In genomic region chr5:115523971-115524370, GRCm38 (mm10) we compare ENCODE assay signal across 9 mouse cellular contexts. TPM values are rescaled to one million over a fixed set of nuclear protein-coding genes. Genes with fewer than 3 reads are reported as not detected.
A peak's percentile ranks its signal among the peaks of the same experiment; 100 is the strongest.
DNase-seq lines count a peak whose midpoint lies in the region; ATAC-seq and TF ChIP-seq lines count a peak whose summit lies in the region.
"Had no signal": no experiment of that assay in that cellular context is flagged by ENCODE, and none has a peak within 500 bp of the region (broad histone marks: within the 10 kb centered on the region; RNA-seq: fewer than 3 reads in every experiment).

No protein-coding gene starts in this region.

- no peak overlapping the region for H3K27ac ChIP-seq in forebrain, postnatal 0 days (ENCODE audit: low read depth, low read length)
- H3K27ac ChIP-seq in forebrain, embryonic 15.5 days (replicated peaks), result no peak overlapping the region
- H3K27ac ChIP-seq in midbrain, postnatal 0 days (ENCODE audit: low read depth, low read length), result no peak overlapping the region

- 18% methylated on average over 15 of the region's 15 CpGs for WGBS in forebrain, postnatal 0 days
- WGBS in forebrain, embryonic 15.5 days, result 13% methylated on average over 15 of the region's 15 CpGs
- WGBS in midbrain, postnatal 0 days, result 15% methylated on average over 15 of the region's 15 CpGs

- intact Hi-C loops in left cerebral cortex, postnatal 25 days (cut with DNase I), result no loop called here

- ATAC-seq in forebrain, postnatal 0 days, result no peak; the same call in 1 of the 2 replicates
- no peak for ATAC-seq in forebrain, embryonic 15.5 days (replicated peaks)
- 0 out of 2 replicates have a peak, but pooled peaks have one; percentile 8 for ATAC-seq in granulocyte monocyte progenitor cell, adult 5-6 weeks (replicated peaks; ENCODE audit: poor library complexity, severe bottlenecking)
- no peak for ATAC-seq in midbrain, postnatal 0 days (ENCODE audit: low FRiP score)

- peak; percentile 42 for TF ChIP-seq CTCF in forebrain, postnatal 0 days (IDR thresholded peaks at IDR 0.05; ENCODE audit: low read depth)
- peak; percentile 34 for TF ChIP-seq CTCF in midbrain, postnatal 0 days (IDR thresholded peaks at IDR 0.05)

- no peak overlapping the region for H3K4me3 ChIP-seq in forebrain, postnatal 0 days (ENCODE audit: low read depth, low read length)
- no peak overlapping the region for H3K4me3 ChIP-seq in forebrain, embryonic 15.5 days
- H3K4me3 ChIP-seq in midbrain, postnatal 0 days (ENCODE audit: low read depth, low read length), result no peak overlapping the region
- H3K4me3 ChIP-seq: erythroblast, embryonic 14.5 days had no signal

- H3K9me3 ChIP-seq in forebrain, postnatal 0 days (ENCODE audit: low read length), result no peaks in the 10 kb centered on the region
- no peaks in the 10 kb centered on the region for H3K9me3 ChIP-seq in forebrain, embryonic 15.5 days
- H3K9me3 ChIP-seq in midbrain, postnatal 0 days (ENCODE audit: low read length), result no peaks in the 10 kb centered on the region

- no peaks in the 10 kb centered on the region for H3K4me1 ChIP-seq in forebrain, postnatal 0 days (ENCODE audit: insufficient read depth)
- peaks cover 14% of the 10 kb centered on the region for H3K4me1 ChIP-seq in forebrain, embryonic 15.5 days
- 0 out of 2 replicates have a peak, but pooled peaks cover 2% of the 10 kb centered on the region for H3K4me1 ChIP-seq in midbrain, postnatal 0 days (ENCODE audit: insufficient read depth, low read length)

- H3K4me2 ChIP-seq in forebrain, postnatal 0 days (ENCODE audit: low read depth), result no peak overlapping the region
- H3K4me2 ChIP-seq in forebrain, embryonic 15.5 days (replicated peaks), result no peak overlapping the region
- no peak overlapping the region for H3K4me2 ChIP-seq in midbrain, postnatal 0 days (ENCODE audit: low read depth, low read length, poor library complexity, severe bottlenecking)

- no peaks in the 10 kb centered on the region for H3K36me3 ChIP-seq in forebrain, postnatal 0 days (ENCODE audit: insufficient read depth)
- H3K36me3 ChIP-seq in forebrain, embryonic 15.5 days, result no peaks in the 10 kb centered on the region
- peaks cover 2% of the 10 kb centered on the region; the same call in 1 of the 2 replicates for H3K36me3 ChIP-seq in midbrain, postnatal 0 days (ENCODE audit: insufficient read depth, low read length)

- H3K27me3 ChIP-seq in forebrain, postnatal 0 days (ENCODE audit: insufficient read depth, low read length), result no peaks in the 10 kb centered on the region
- no peaks in the 10 kb centered on the region for H3K27me3 ChIP-seq in forebrain, embryonic 15.5 days
- H3K27me3 ChIP-seq in midbrain, postnatal 0 days (ENCODE audit: insufficient read depth, low read length), result no peaks in the 10 kb centered on the region

- H3K9ac ChIP-seq in forebrain, postnatal 0 days, result no peak overlapping the region
- H3K9ac ChIP-seq in forebrain, embryonic 15.5 days (replicated peaks), result no peak overlapping the region
- no peak overlapping the region for H3K9ac ChIP-seq in midbrain, postnatal 0 days (replicated peaks; ENCODE audit: low read length, poor library complexity, severe bottlenecking)

- DNase-seq in forebrain, postnatal 0 days, result no peak
- peak; percentile 79 for DNase-seq in kidney, postnatal 10 days
- no peak for DNase-seq in midbrain, postnatal 0 days (ENCODE audit: low spot score)
- DNase-seq in layer of hippocampus, adult 9-10 months (ENCODE audit: low spot score), result no peak
- no peak for DNase-seq in left cerebral cortex, postnatal 25 days (ENCODE audit: low spot score in 2 of 2)
- DNase-seq in layer of hippocampus, adult 18-20 months (ENCODE audit: low spot score in 2 of 2), result no peak

RNA-seq across cellular contexts. Expression of gene Pxn, which starts 17.5 kb away (rescaled TPM):
- total RNA-seq in forebrain, postnatal 0 days (2014; rRNA removed), result 23.5 and 29.8 TPM in 2 replicates
- 14.1 and 14.8 TPM in 2 replicates for polyA plus RNA-seq in forebrain, postnatal 0 days (2015; fragmentation: Nextera tagmentation; extraction: Ambion mirVana)
- polyA plus RNA-seq in forebrain, embryonic 15.5 days (2015; fragmentation: Nextera tagmentation; extraction: Ambion mirVana), result 19.1 and 19.7 TPM in 2 replicates
- 56.2 and 57.1 TPM in 2 replicates for total RNA-seq in granulocyte monocyte progenitor cell, adult 5-6 weeks (2014; fragmentation: Nextera tagmentation)
- total RNA-seq in granulocyte monocyte progenitor cell, adult 5-6 weeks (2017), result 110 and 111 TPM in 2 replicates
- 34.6 and 39.4 TPM in 2 replicates for total RNA-seq in midbrain, postnatal 0 days (2014; rRNA removed)
- polyA plus RNA-seq in midbrain, postnatal 0 days (2015; fragmentation: Nextera tagmentation; extraction: Ambion mirVana), result 15.3 and 15.9 TPM in 2 replicates
- 10 to 100 TPM; 19.9 to 21.0 TPM for total RNA-seq in left cerebral cortex, postnatal 25 days (2021)
- 10 to 100 TPM; 34.5 to 42.3 TPM for total RNA-seq in layer of hippocampus, adult 18-20 months (2021)

RNA-seq across cellular contexts. Expression of gene Rplp0, which starts 35.3 kb away (rescaled TPM):
- 1,794 and 2,056 TPM in 2 replicates for total RNA-seq in forebrain, postnatal 0 days (2014; rRNA removed)
- polyA plus RNA-seq in forebrain, postnatal 0 days (2015; fragmentation: Nextera tagmentation; extraction: Ambion mirVana), result 842 and 978 TPM in 2 replicates
- polyA plus RNA-seq in forebrain, embryonic 15.5 days (2015; fragmentation: Nextera tagmentation; extraction: Ambion mirVana), result 1,000 and 1,018 TPM in 2 replicates
- total RNA-seq in granulocyte monocyte progenitor cell, adult 5-6 weeks (2014; fragmentation: Nextera tagmentation), result 2,324 and 2,796 TPM in 2 replicates
- total RNA-seq in granulocyte monocyte progenitor cell, adult 5-6 weeks (2017), result 1,887 and 2,078 TPM in 2 replicates
- total RNA-seq in midbrain, postnatal 0 days (2014; rRNA removed), result 1,612 and 1,828 TPM in 2 replicates
- polyA plus RNA-seq in midbrain, postnatal 0 days (2015; fragmentation: Nextera tagmentation; extraction: Ambion mirVana), result 779 and 814 TPM in 2 replicates
- total RNA-seq in left cerebral cortex, postnatal 25 days (2021), result 100 to 1,000 TPM; 208 to 218 TPM
- 100 to 1,000 TPM; 210 to 218 TPM for total RNA-seq in layer of hippocampus, adult 18-20 months (2021)

RNA-seq across cellular contexts. Expression of gene Sirt4, which starts 39.4 kb away (rescaled TPM):
- total RNA-seq in forebrain, postnatal 0 days (2014; rRNA removed), result 34.5 and 36.3 TPM in 2 replicates
- polyA plus RNA-seq in forebrain, postnatal 0 days (2015; fragmentation: Nextera tagmentation; extraction: Ambion mirVana), result 18.3 and 18.8 TPM in 2 replicates
- polyA plus RNA-seq in forebrain, embryonic 15.5 days (2015; fragmentation: Nextera tagmentation; extraction: Ambion mirVana), result 34.0 and 34.2 TPM in 2 replicates
- 9.2 and 23.1 TPM in 2 replicates for total RNA-seq in granulocyte monocyte progenitor cell, adult 5-6 weeks (2014; fragmentation: Nextera tagmentation)
- total RNA-seq in granulocyte monocyte progenitor cell, adult 5-6 weeks (2017), result 2.9 and 7.1 TPM in 2 replicates
- total RNA-seq in midbrain, postnatal 0 days (2014; rRNA removed), result 19.5 and 25.6 TPM in 2 replicates
- polyA plus RNA-seq in midbrain, postnatal 0 days (2015; fragmentation: Nextera tagmentation; extraction: Ambion mirVana), result 22.4 and 27.0 TPM in 2 replicates
- total RNA-seq in left cerebral cortex, postnatal 25 days (2021), result 10 to 100 TPM; 31.1 to 34.0 TPM
- total RNA-seq in layer of hippocampus, adult 18-20 months (2021), result 10 to 100 TPM; 27.9 to 35.7 TPM

RNA-seq across cellular contexts. Expression of gene Gcn1l1, which starts 41.1 kb away (rescaled TPM):
- total RNA-seq in forebrain, postnatal 0 days (2014; rRNA removed), result 51.9 and 74.4 TPM in 2 replicates
- 19.4 and 22.4 TPM in 2 replicates for polyA plus RNA-seq in forebrain, postnatal 0 days (2015; fragmentation: Nextera tagmentation; extraction: Ambion mirVana)
- 43.8 and 46.1 TPM in 2 replicates for polyA plus RNA-seq in forebrain, embryonic 15.5 days (2015; fragmentation: Nextera tagmentation; extraction: Ambion mirVana)
- total RNA-seq in granulocyte monocyte progenitor cell, adult 5-6 weeks (2014; fragmentation: Nextera tagmentation), result 26.9 and 43.5 TPM in 2 replicates
- 33.4 and 37.4 TPM in 2 replicates for total RNA-seq in granulocyte monocyte progenitor cell, adult 5-6 weeks (2017)
- total RNA-seq in midbrain, postnatal 0 days (2014; rRNA removed), result 72.9 and 75.1 TPM in 2 replicates
- 24.7 and 26.6 TPM in 2 replicates for polyA plus RNA-seq in midbrain, postnatal 0 days (2015; fragmentation: Nextera tagmentation; extraction: Ambion mirVana)
- total RNA-seq in left cerebral cortex, postnatal 25 days (2021), result 10 to 100 TPM; 61.4 to 75.7 TPM
- total RNA-seq in layer of hippocampus, adult 18-20 months (2021), result 10 to 100 TPM; 64.0 to 68.7 TPM

RNA-seq across cellular contexts. Expression of gene Pla2g1b, which starts 57.9 kb away (rescaled TPM):
- not detected in 2 replicates for total RNA-seq in forebrain, postnatal 0 days (2014; rRNA removed)
- polyA plus RNA-seq in forebrain, postnatal 0 days (2015; fragmentation: Nextera tagmentation; extraction: Ambion mirVana), result not detected in 2 replicates
- not detected in 2 replicates for polyA plus RNA-seq in forebrain, embryonic 15.5 days (2015; fragmentation: Nextera tagmentation; extraction: Ambion mirVana)
- total RNA-seq in granulocyte monocyte progenitor cell, adult 5-6 weeks (2014; fragmentation: Nextera tagmentation), result not detected in 2 replicates
- not detected in 2 replicates for total RNA-seq in granulocyte monocyte progenitor cell, adult 5-6 weeks (2017)
- total RNA-seq in midbrain, postnatal 0 days (2014; rRNA removed), result not detected in 2 replicates
- polyA plus RNA-seq in midbrain, postnatal 0 days (2015; fragmentation: Nextera tagmentation; extraction: Ambion mirVana), result not detected in 2 replicates
- total RNA-seq in left cerebral cortex, postnatal 25 days (2021), result not detected
- not detected for total RNA-seq in layer of hippocampus, adult 18-20 months (2021)
- polyA plus RNA-seq: erythroblast, embryonic 14.5 days had no signal
